Mouse (Mus musculus) small intestine, adult 2 months (tissue): ENCODE results near the gene Ubxn1. TPM values are rescaled to one million over a fixed set of nuclear protein-coding genes. Genes with fewer than 3 reads are reported as not detected.
A peak's percentile ranks its signal among the peaks of the same experiment; 100 is the strongest.

ENCODE experiments used
- H3K27ac ChIP-seq: fragments of 200-500 bp; 2 replicates; pipeline ENCODE4 v1.5.1; 2012; ENCODE audit warnings: low read depth, low read length, control low read depth, inconsistent platforms; ENCODE audit not compliant: insufficient read depth
- H3K27me3 ChIP-seq: fragments of 200-500 bp; 2 replicates; pipeline ENCODE4 v1.6.1; 2012; ENCODE audit warnings: mild to moderate bottlenecking, moderate library complexity, low read length, inconsistent platforms; ENCODE audit not compliant: control insufficient read depth, insufficient read depth
- H3K36me3 ChIP-seq: fragments of 200-500 bp; 2 replicates; pipeline ENCODE4 v1.6.1; 2012; ENCODE audit warnings: mild to moderate bottlenecking, low read length, control low read depth, inconsistent platforms; ENCODE audit not compliant: control insufficient read depth, insufficient read depth
- H3K4me1 ChIP-seq: fragments of 200-500 bp; 2 replicates; pipeline ENCODE4 v1.6.1; 2012; ENCODE audit warnings: low read length, inconsistent platforms, mixed read lengths; ENCODE audit not compliant: control insufficient read depth, insufficient read depth, insufficient read length
- H3K4me3 ChIP-seq: fragments of 200-500 bp; 2 replicates; pipeline ENCODE4 v1.5.1; 2012; ENCODE audit warnings: low read depth, mild to moderate bottlenecking, control low read depth, inconsistent platforms, low read length, moderate library complexity
- CTCF ChIP-seq: fragments of 200-500 bp; IDR thresholded peaks from 2 replicates; pipeline ENCODE4 v1.5.1; 2012; ENCODE audit warnings: low read depth, mild to moderate bottlenecking, control low read depth, inconsistent platforms, low read length, moderate library complexity, mixed read lengths; ENCODE audit not compliant: insufficient replicate concordance, insufficient read length; ENCODE audit errors: extremely low read depth
- POLR2A ChIP-seq: fragments of 200-500 bp; IDR thresholded peaks from 2 replicates; pipeline ENCODE4 v1.6.1; 2012; ENCODE audit warnings: low read depth, mild to moderate bottlenecking, control low read depth, inconsistent platforms, low read length, moderate library complexity
- WGBS: fragments of 180-500 bp; shearing (Covaris S2); methylation state at CpG from one replicate; pipeline ENCODE4 v1.1.7; 2018; 5-methylcytosine and 5-hydroxymethylcytosine counted together
- polyA plus RNA-seq: library from polyadenylated mRNA; depleted of rRNA; stranded (reverse); fragments of >200 nt; gene quantifications from 2 replicates; pipeline ENCODE4 v1.2.3, GENCODE M21; 2012

Gene Ubxn1
- polyA plus RNA-seq, 1 experiment, result 95.9 TPM

DNA sequence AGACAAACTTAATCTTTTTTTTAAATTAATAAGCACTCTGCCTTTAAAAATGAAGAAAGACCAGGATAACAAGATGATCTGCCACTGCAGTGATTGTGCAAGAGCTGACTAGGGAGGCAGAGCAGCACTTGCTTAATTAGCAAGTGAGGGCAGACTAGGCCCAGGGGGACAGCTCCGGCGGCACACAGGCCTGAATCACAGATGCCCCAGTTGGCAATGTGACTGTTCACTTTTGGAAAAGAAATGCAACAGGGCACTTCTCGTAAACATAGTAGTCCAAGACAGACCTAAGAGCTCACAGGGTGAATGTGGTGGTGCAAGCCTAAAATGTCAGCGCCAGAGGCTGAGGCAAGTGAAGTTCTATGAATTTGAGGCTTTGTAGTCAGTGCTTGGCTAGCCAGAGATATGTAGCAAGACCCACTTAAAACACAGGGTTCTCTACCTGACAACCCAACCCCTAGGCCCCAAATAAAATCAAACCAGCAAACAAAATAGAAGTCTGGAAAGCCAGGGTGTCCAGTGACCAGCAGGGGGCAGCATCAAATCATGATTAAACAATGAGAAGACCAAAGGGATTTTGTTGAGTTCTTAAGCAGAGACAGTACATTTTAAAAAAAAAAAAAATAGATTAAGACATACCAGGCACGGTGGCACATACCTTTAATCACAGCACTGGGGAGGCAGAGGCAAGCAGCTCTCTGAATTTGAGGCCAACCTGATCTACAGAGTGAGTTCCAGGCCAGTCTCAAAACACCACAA lies 26.7 kb upstream of the Ubxn1 start:
- H3K27ac ChIP-seq, result no peak overlapping the region
- no peaks in the 10 kb centered on the region for H3K27me3 ChIP-seq
- TF ChIP-seq POLR2A (no peak), CTCF (0 out of 2 replicates have a peak, but pooled peaks have one; percentile 6)
- H3K4me3 ChIP-seq, result no peak overlapping the region
- H3K4me1 ChIP-seq, result peaks cover 6% of the 10 kb centered on the region
- H3K36me3 ChIP-seq, result peaks cover 17% of the 10 kb centered on the region
- WGBS, result 66% methylated on average over 5 of the region's 5 CpGs

DNA sequence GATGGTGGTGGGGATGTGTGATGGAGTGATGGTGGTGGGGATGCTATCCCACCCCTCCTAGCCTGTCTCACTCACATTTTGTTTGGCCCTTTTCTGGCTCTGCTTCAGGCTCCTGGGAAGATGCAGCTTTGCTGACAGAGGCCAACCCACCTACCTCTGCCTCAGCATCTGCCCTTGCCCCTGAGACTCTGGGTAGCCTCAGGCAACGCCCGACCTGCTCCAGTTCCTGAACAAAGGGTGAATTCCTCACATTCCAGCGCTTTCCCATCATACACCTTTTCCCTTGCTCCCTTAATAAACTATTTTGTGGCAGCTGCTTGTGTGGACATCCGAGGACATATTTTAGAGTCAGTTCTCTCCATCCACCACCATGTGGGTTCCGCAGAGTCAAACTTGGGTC lies 22.9 kb upstream of the Ubxn1 start:
- 80% methylated on average over 5 of the region's 5 CpGs for WGBS
- TF ChIP-seq POLR2A (no peak), CTCF (no peak)

DNA sequence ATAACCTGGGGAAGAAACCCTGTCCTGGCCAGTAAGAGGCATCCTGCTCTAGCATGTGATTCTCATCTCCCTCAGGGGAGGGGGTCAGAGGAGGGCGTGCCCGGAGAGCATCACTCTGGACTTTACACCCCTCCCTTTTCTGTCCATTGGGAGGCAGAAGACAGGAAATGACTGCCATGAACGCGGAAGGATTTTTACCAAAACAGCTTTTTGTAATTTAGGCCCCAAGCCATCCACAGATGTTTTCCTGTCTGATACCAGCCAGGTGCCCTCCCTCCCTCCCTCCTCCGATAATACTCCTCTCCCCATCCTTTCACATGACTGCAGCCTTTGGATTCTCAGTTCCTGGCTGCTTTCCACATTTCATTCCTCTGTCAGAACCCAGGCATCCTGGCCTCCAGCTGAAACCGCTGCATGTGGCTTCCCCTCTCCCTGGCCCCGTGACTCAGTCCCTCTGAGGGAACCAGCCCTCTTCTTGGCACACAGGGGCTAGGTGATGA lies 20.8 kb upstream of the Ubxn1 start, which contains the start of gene Lrrn4cl:
Lrrn4cl (plus strand) TSS at position 367 of the 500 bp plus-strand sequence.
- Histone ChIP-seq H3K4me3 (no peak within 1 kb of the TSS), H3K27ac (0 out of 2 replicates have a peak within 1 kb of the TSS, but pooled peaks have one; percentile 26), H3K36me3 (peaks cover 17% of the 10 kb centered on the region), H3K27me3 (no peaks in the 10 kb centered on the region), H3K4me1 (no peaks in the 10 kb centered on the region)
- TF ChIP-seq CTCF, result no peak
- no peak for TF ChIP-seq POLR2A
- WGBS, result 32% methylated on average over 7 of the region's 7 CpGs

More for the DNA sequence above, 22.9 kb upstream of the Ubxn1 start:
- no peaks in the 10 kb centered on the region for H3K27me3 ChIP-seq
- no peak overlapping the region for H3K27ac ChIP-seq
- no peaks in the 10 kb centered on the region for H3K4me1 ChIP-seq
- H3K36me3 ChIP-seq, result peaks cover 17% of the 10 kb centered on the region
- no peak overlapping the region for H3K4me3 ChIP-seq

DNA sequence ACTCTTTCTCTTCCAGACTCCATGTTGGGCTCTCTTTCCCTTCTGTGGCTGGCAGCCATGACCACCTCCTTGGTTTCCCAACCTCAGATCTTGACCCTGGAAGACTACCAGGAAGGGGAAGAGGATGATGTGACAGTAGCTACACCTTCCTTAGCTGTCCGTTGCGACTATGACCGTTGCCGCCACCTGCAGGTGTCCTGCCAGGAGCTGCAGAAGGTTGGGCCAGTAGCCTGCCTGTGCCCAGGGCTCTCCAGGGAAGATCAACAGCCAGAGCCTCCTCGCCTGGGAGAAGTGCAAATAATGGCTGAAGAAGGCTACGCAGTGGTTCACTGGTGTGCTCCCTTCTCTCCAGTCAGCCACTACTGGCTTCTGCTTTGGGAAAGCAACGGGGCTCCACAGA lies 19.7 kb upstream of the Ubxn1 start:
- H3K4me3 ChIP-seq, result no peak overlapping the region
- no peaks in the 10 kb centered on the region for H3K4me1 ChIP-seq
- WGBS, result 37% methylated on average over 7 of the region's 7 CpGs
- no peaks in the 10 kb centered on the region for H3K27me3 ChIP-seq
- TF ChIP-seq CTCF (no peak), POLR2A (no peak)
- no peak overlapping the region for H3K27ac ChIP-seq
- H3K36me3 ChIP-seq, result peaks cover 10% of the 10 kb centered on the region

DNA sequence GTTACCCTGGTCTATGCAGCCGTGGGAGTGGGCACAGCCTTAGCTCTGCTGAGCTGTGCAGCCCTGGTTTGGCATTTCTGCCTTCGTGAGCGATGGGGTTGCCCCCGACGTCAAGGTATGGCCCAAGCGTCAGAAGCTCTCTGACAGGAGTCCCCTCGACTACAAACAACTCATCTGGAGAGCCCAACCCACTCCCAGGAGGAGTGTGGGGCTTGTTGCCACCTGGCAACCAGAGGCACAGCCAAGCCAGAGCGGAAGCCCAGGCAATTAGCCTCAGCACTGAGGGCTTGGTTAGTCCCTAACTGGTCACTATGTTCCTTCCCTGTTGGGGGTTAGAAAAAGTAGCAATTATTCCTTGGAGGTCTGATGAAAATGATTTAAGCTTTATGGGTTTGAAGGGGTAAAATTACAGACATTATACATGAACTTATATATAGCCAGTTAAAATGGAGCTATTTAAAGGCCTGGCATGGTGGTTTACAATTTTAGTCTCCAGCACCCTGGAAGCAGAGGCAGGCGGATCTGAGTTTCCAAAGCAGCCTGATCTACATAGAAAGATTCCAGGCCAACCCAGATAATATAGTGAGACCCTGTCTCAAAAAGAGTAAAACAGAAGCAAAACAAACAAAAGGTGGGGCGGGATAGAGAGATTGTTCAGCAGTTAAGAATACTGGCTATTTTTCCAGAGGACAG lies 18.9 kb upstream of the Ubxn1 start:
- TF ChIP-seq CTCF, result no peak
- no peak for TF ChIP-seq POLR2A
- H3K4me3 ChIP-seq, result no peak overlapping the region
- no peaks in the 10 kb centered on the region for H3K27me3 ChIP-seq
- no peak overlapping the region for H3K27ac ChIP-seq
- peaks cover 5% of the 10 kb centered on the region for H3K36me3 ChIP-seq
- 62% methylated on average over 10 of the region's 10 CpGs for WGBS
- no peaks in the 10 kb centered on the region for H3K4me1 ChIP-seq

DNA sequence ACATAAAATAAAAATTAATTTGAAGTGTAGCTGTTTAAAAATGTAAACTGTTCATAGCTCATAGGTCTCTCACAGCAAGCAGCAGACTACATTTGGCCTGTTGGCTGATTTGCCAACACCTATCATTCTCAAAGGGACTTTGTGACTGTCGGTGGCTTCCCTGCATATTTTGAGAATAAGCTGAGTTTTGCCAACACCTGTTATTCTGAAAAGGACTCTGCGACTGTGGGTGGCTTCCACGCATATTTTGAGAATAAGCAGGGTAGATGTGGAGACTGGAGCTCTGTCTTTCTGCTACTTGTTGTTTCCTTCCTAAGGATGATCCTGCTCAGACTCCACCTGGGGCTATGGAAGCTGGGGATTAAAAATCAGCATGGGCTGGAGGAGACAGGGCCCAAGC lies 18.2 kb upstream of the Ubxn1 start:
- WGBS, result 82% methylated on average over 3 of the region's 3 CpGs
- no peaks in the 10 kb centered on the region for H3K4me1 ChIP-seq
- TF ChIP-seq CTCF (no peak), POLR2A (no peak)
- H3K4me3 ChIP-seq, result no peak overlapping the region
- H3K27me3 ChIP-seq, result no peaks in the 10 kb centered on the region
- H3K27ac ChIP-seq, result no peak overlapping the region
- no peaks in the 10 kb centered on the region for H3K36me3 ChIP-seq

DNA sequence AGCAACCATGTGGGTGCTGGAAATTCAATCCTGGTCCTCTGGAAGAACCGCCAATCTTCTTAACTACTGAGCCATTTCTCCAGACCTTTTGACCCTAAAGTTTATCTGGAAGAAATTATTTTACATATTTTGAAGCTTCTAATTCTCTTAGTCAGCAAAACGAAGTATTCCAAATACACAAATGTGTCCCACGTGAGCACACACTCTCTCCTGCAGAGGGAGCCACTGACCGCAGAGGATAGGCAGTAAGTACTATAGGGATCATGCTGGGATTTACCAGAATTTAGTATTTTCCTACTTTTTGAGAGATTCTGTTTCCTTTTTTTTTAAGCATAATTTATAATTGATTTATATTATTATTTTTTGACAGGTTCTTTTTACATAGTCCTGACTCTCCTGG lies 13.6 kb upstream of the Ubxn1 start:
- no peaks in the 10 kb centered on the region for H3K27me3 ChIP-seq
- 27% methylated on average over 4 of the region's 4 CpGs for WGBS
- H3K4me3 ChIP-seq, result no peak overlapping the region
- H3K4me1 ChIP-seq, result no peaks in the 10 kb centered on the region
- H3K27ac ChIP-seq, result no peak overlapping the region
- TF ChIP-seq POLR2A, result no peak
- TF ChIP-seq CTCF, result peak; percentile 64; the same call in 1 of the 2 replicates
- H3K36me3 ChIP-seq, result no peaks in the 10 kb centered on the region
